Mouse (Mus musculus): Measurements from ENCODE around the gene Fcna. TPM values are rescaled to one million over a fixed set of nuclear protein-coding genes. Genes with fewer than 3 reads are reported as not detected.
A peak's percentile ranks its signal among the peaks of the same experiment; 100 is the strongest.

Fcna gene
- polyA plus RNA-seq, 1 experiment from 2014 or later, result 4.0 TPM

- Histone ChIP-seq H3K27ac (no peak overlapping the region), H3K36me3 (replicated peaks; ENCODE audit: control insufficient read depth, insufficient read depth) (peaks cover 92% of the 10 kb centered on the region), H3K4me2 (replicated peaks) (no peak overlapping the region), H3K9me3 (ENCODE audit: control insufficient read depth, low read length) (no peaks in the 10 kb centered on the region), H3K9ac (no peak overlapping the region), H3K4me3 (replicated peaks; ENCODE audit: low read length) (no peak overlapping the region), H3K27me3 (ENCODE audit: control insufficient read depth, insufficient read depth, low read length) (no peaks in the 10 kb centered on the region), H3K4me1 (replicated peaks; ENCODE audit: control insufficient read depth, insufficient read depth, low read length) (no peaks in the 10 kb centered on the region)
- ATAC-seq (ENCODE audit: low FRiP score), result no peak
- DNase-seq (ENCODE audit: low spot score), result no peak
- 97% methylated on average over 2 of the region's 2 CpGs for WGBS
These were observed 36.0 kb downstream of the Fcna start for GRCm38 (mm10) chr2:25591863-25592262.

DNA sequence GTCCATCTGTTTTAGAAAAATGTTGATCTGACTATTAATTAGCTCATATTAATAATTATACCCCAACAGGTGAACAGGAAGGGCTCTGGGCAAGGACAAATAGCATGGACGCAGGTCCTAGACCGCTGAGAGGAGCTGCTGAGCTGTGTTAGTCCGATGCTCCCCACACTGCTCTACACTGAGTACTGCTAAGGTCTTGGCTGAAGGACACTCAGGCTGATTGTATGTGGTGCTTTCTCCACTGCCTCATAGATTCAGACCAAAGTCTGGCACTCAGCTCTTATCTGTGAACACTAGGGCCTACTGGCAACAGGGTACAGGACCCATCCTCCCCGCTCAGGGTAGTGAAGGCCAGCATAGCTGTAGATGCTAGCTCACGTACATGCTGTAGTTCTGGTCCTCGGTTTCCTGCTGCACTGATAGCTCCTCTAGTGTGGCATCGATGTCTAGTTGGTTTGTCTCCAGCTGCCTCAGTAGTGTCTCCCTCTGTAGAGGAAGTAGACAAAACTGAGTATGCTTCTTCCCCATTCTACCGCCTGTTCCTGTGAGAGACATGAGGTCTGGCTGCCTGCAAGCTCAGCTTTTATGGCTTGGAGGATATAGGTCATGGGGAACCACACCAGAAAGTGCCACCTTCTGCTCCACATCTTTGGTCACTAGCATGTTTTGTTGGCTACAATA is 39.5 kb downstream of the Fcna start:
- WGBS, result 95% methylated on average over 8 of the region's 8 CpGs
- no peak overlapping the region for H3K4me2 ChIP-seq (replicated peaks)
- no peaks in the 10 kb centered on the region for H3K9me3 ChIP-seq (ENCODE audit: control insufficient read depth, low read length)
- peaks cover 89% of the 10 kb centered on the region for H3K36me3 ChIP-seq (replicated peaks; ENCODE audit: control insufficient read depth, insufficient read depth)
- no peaks in the 10 kb centered on the region for H3K27me3 ChIP-seq (ENCODE audit: control insufficient read depth, insufficient read depth, low read length)
- ATAC-seq (ENCODE audit: low FRiP score), result no peak
- no peak overlapping the region for H3K9ac ChIP-seq
- H3K4me3 ChIP-seq (replicated peaks; ENCODE audit: low read length), result no peak overlapping the region
- no peaks in the 10 kb centered on the region for H3K4me1 ChIP-seq (replicated peaks; ENCODE audit: control insufficient read depth, insufficient read depth, low read length)
- no peak overlapping the region for H3K27ac ChIP-seq
- no peak for DNase-seq (ENCODE audit: low spot score)

- ATAC-seq (ENCODE audit: low FRiP score) (no peak), DNase-seq (ENCODE audit: low spot score) (no peak)
- no peak overlapping the region for H3K4me3 ChIP-seq (replicated peaks; ENCODE audit: low read length)
- no peak overlapping the region for H3K9ac ChIP-seq
- H3K27me3 ChIP-seq (ENCODE audit: control insufficient read depth, insufficient read depth, low read length), result no peaks in the 10 kb centered on the region
- no peaks in the 10 kb centered on the region for H3K9me3 ChIP-seq (ENCODE audit: control insufficient read depth, low read length)
- H3K4me1 ChIP-seq (replicated peaks; ENCODE audit: control insufficient read depth, insufficient read depth, low read length), result peaks cover 9% of the 10 kb centered on the region
- peaks cover 86% of the 10 kb centered on the region for H3K36me3 ChIP-seq (replicated peaks; ENCODE audit: control insufficient read depth, insufficient read depth)
- 96% methylated on average over 8 of the region's 8 CpGs for WGBS
- H3K4me2 ChIP-seq (replicated peaks), result no peak overlapping the region
- H3K27ac ChIP-seq, result no peak overlapping the region
These were observed 40.5 kb downstream of the Fcna start for GRCm38 (mm10) chr2:25587290-25587689.

GRCm38 (mm10) chr2:25585601-25586000 is 42.2 kb downstream of the Fcna start:
- ATAC-seq (ENCODE audit: low FRiP score) (no peak), DNase-seq (ENCODE audit: low spot score) (no peak)
- no peak overlapping the region for H3K4me3 ChIP-seq (replicated peaks; ENCODE audit: low read length)
- H3K4me2 ChIP-seq (replicated peaks), result no peak overlapping the region
- H3K36me3 ChIP-seq (replicated peaks; ENCODE audit: control insufficient read depth, insufficient read depth), result peaks cover 69% of the 10 kb centered on the region
- H3K4me1 ChIP-seq (replicated peaks; ENCODE audit: control insufficient read depth, insufficient read depth, low read length), result peaks cover 19% of the 10 kb centered on the region
- peaks cover 4% of the 10 kb centered on the region for H3K27me3 ChIP-seq (ENCODE audit: control insufficient read depth, insufficient read depth, low read length)
- no peak overlapping the region for H3K9ac ChIP-seq
- H3K9me3 ChIP-seq (ENCODE audit: control insufficient read depth, low read length), result no peaks in the 10 kb centered on the region
- WGBS, result 87% methylated on average over 3 of the region's 3 CpGs
- H3K27ac ChIP-seq, result no peak overlapping the region

- Histone ChIP-seq H3K36me3 (replicated peaks; ENCODE audit: control insufficient read depth, insufficient read depth) (peaks cover 61% of the 10 kb centered on the region), H3K4me1 (replicated peaks; ENCODE audit: control insufficient read depth, insufficient read depth, low read length) (peaks cover 24% of the 10 kb centered on the region), H3K4me2 (replicated peaks) (no peak overlapping the region), H3K27ac (no peak overlapping the region), H3K9me3 (ENCODE audit: control insufficient read depth, low read length) (no peaks in the 10 kb centered on the region), H3K27me3 (ENCODE audit: control insufficient read depth, insufficient read depth, low read length) (peaks cover 11% of the 10 kb centered on the region), H3K9ac (no peak overlapping the region), H3K4me3 (replicated peaks; ENCODE audit: low read length) (no peak overlapping the region)
- ATAC-seq (ENCODE audit: low FRiP score), result no peak
- no peak for DNase-seq (ENCODE audit: low spot score)
- WGBS, result 86% methylated on average over 4 of the region's 4 CpGs
These were observed 43.0 kb downstream of the Fcna start for GRCm38 (mm10) chr2:25584856-25585255.

- Histone ChIP-seq H3K27me3 (ENCODE audit: control insufficient read depth, insufficient read depth, low read length) (peaks cover 18% of the 10 kb centered on the region), H3K9ac (no peak overlapping the region), H3K36me3 (replicated peaks; ENCODE audit: control insufficient read depth, insufficient read depth) (peaks cover 55% of the 10 kb centered on the region), H3K4me2 (replicated peaks) (no peak overlapping the region), H3K4me1 (replicated peaks; ENCODE audit: control insufficient read depth, insufficient read depth, low read length) (peaks cover 31% of the 10 kb centered on the region), H3K27ac (no peak overlapping the region), H3K4me3 (replicated peaks; ENCODE audit: low read length) (no peak overlapping the region), H3K9me3 (ENCODE audit: control insufficient read depth, low read length) (no peaks in the 10 kb centered on the region)
- DNase-seq (ENCODE audit: low spot score) (no peak), ATAC-seq (ENCODE audit: low FRiP score) (no peak)
- WGBS, result 96% methylated on average over 3 of the region's 3 CpGs
These were observed 43.7 kb downstream of the Fcna start for GRCm38 (mm10) chr2:25584152-25584551.

DNA sequence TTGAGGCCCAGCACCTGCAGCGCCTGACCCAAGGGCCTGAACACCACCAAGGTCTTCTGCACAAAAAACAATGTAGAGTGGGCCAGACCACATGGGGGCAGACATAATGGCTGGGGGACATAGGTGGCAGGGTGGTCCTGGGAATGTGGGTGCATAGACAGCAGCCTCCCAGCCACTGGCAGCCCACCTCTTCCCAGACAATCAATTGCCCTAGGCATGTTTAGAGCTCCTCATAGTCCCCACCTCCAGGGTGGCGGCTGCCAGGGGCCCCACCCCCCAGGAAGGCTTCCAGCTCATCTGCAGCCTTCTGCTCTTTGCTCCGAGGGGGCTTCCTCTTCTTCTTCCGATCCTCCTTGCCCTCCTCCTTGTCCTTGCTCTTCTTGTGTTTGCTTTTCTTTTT is 44.3 kb downstream of the Fcna start:
- Histone ChIP-seq H3K9me3 (ENCODE audit: control insufficient read depth, low read length) (no peaks in the 10 kb centered on the region), H3K4me2 (replicated peaks) (no peak overlapping the region), H3K9ac (no peak overlapping the region), H3K4me1 (replicated peaks; ENCODE audit: control insufficient read depth, insufficient read depth, low read length) (peaks cover 32% of the 10 kb centered on the region), H3K27me3 (ENCODE audit: control insufficient read depth, insufficient read depth, low read length) (peaks cover 24% of the 10 kb centered on the region), H3K4me3 (replicated peaks; ENCODE audit: low read length) (no peak overlapping the region), H3K27ac (0 out of 2 replicates have a peak overlapping the region, but pooled peaks have one; percentile 54), H3K36me3 (replicated peaks; ENCODE audit: control insufficient read depth, insufficient read depth) (peaks cover 59% of the 10 kb centered on the region)
- no peak for DNase-seq (ENCODE audit: low spot score)
- WGBS, result 72% methylated on average over 4 of the region's 4 CpGs
- no peak for ATAC-seq (ENCODE audit: low FRiP score)

DNA sequence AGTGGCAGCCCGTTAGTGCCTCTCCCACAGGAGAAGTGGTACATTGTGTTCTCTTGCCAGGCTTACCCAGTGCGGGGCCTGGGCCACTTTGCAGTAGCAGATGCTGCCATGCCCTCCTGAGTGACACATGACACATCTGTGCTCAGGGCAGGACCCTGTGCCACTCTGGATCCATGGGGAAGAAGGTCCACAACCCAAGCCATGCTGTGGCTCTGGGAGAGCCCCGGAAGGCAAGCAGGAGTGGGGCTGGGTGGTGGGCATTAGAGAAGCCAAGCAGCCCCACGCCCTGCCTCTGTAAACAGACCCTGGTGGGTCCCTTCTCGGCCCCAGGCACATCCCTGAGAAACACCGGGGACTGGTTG is 44.7 kb downstream of the Fcna start:
- no peak for ATAC-seq (ENCODE audit: low FRiP score)
- peak overlapping the region; percentile 54 for H3K27ac ChIP-seq

GRCm38 (mm10) chr2:25582466-25583119 is 45.2 kb downstream of the Fcna start:
- WGBS, result 43% methylated on average over 12 of the region's 12 CpGs
- Histone ChIP-seq H3K4me3 (replicated peaks; ENCODE audit: low read length) (no peak overlapping the region), H3K4me1 (replicated peaks; ENCODE audit: control insufficient read depth, insufficient read depth, low read length) (peaks cover 32% of the 10 kb centered on the region), H3K4me2 (replicated peaks) (0 out of 2 replicates have a peak overlapping the region, but pooled peaks have one; percentile 15), H3K27ac (peak overlapping the region; percentile 54), H3K9me3 (ENCODE audit: control insufficient read depth, low read length) (no peaks in the 10 kb centered on the region), H3K27me3 (ENCODE audit: control insufficient read depth, insufficient read depth, low read length) (peaks cover 34% of the 10 kb centered on the region), H3K36me3 (replicated peaks; ENCODE audit: control insufficient read depth, insufficient read depth) (peaks cover 50% of the 10 kb centered on the region), H3K9ac (peak overlapping the region; percentile 31; the same call in 1 of the 2 replicates)
- ATAC-seq (ENCODE audit: low FRiP score), result peak; percentile 12; the same call in 1 of the 2 replicates
- DNase-seq (ENCODE audit: low spot score), result peak; percentile 54

More for the DNA sequence above, 44.7 kb downstream of the Fcna start:
- peaks cover 29% of the 10 kb centered on the region for H3K27me3 ChIP-seq (ENCODE audit: control insufficient read depth, insufficient read depth, low read length)
- 64% methylated on average over 6 of the region's 6 CpGs for WGBS
- peak overlapping the region; percentile 31; the same call in 1 of the 2 replicates for H3K9ac ChIP-seq
- no peak overlapping the region for H3K4me3 ChIP-seq (replicated peaks; ENCODE audit: low read length)
- H3K36me3 ChIP-seq (replicated peaks; ENCODE audit: control insufficient read depth, insufficient read depth), result peaks cover 54% of the 10 kb centered on the region
- no peak overlapping the region for H3K4me2 ChIP-seq (replicated peaks)
- peaks cover 32% of the 10 kb centered on the region for H3K4me1 ChIP-seq (replicated peaks; ENCODE audit: control insufficient read depth, insufficient read depth, low read length)
- DNase-seq (ENCODE audit: low spot score), result no peak
- no peaks in the 10 kb centered on the region for H3K9me3 ChIP-seq (ENCODE audit: control insufficient read depth, low read length)

Measured in hindbrain, embryonic 14.5 days (tissue).